Mouse (Mus musculus) limb, embryonic 11.5 days (tissue): Measurements from ENCODE around the gene Gsta2. TPM values are rescaled to one million over a fixed set of nuclear protein-coding genes. Genes with fewer than 3 reads are reported as not detected.
"Not testable (repeated sequence)": the region's sequence is repeated elsewhere in the genome, so short reads cannot be mapped to it uniquely, and the experiment has no call there.

Experiments
- ATAC-seq: fragments of 200-750 bp; cut with Nextera tagmentation; 2 replicates; pipeline ENCODE4 v1.8.0; 2017; ENCODE audit warnings: low read depth; ENCODE audit not compliant: insufficient number of reproducible peaks, low FRiP score, low TSS enrichment
- DNase-seq: peaks from one replicate; pipeline ENCODE4 v3.0.0-alpha.2; 2015; ENCODE audit warnings: low spot score
- H3K27ac ChIP-seq: fragments of 300-500 bp; sonication (generic); replicated peaks from 2 replicates; pipeline ENCODE4 v1.5.1; 2014; ENCODE audit warnings: low read depth, mild to moderate bottlenecking, low read length
- H3K27me3 ChIP-seq: fragments of 300-500 bp; sonication (generic); 2 replicates; pipeline ENCODE4 v1.6.1; 2014; ENCODE audit warnings: mild to moderate bottlenecking, low read length, mixed read lengths; ENCODE audit not compliant: control insufficient read depth, insufficient read depth
- H3K36me3 ChIP-seq: fragments of 300-500 bp; sonication (generic); 2 replicates; pipeline ENCODE4 v1.6.1; 2014; ENCODE audit warnings: mild to moderate bottlenecking, low read length, moderate library complexity, mixed read lengths; ENCODE audit not compliant: control insufficient read depth, insufficient read depth
- H3K4me1 ChIP-seq: fragments of 300-500 bp; sonication (generic); 2 replicates; pipeline ENCODE4 v1.6.1; 2014; ENCODE audit warnings: low read length, mixed read lengths; ENCODE audit not compliant: control insufficient read depth, insufficient read depth
- H3K4me2 ChIP-seq: fragments of 300-500 bp; sonication (generic); 2 replicates; pipeline ENCODE4 v1.6.1; 2014; ENCODE audit warnings: low read depth, mild to moderate bottlenecking, moderate library complexity; ENCODE audit not compliant: severe bottlenecking
- H3K4me3 ChIP-seq: fragments of 300-500 bp; sonication (generic); 2 replicates; pipeline ENCODE4 v1.5.1; 2014; ENCODE audit warnings: low read depth, low read length
- H3K9ac ChIP-seq: fragments of 300-500 bp; sonication (generic); 2 replicates; pipeline ENCODE4 v1.6.1; 2014; ENCODE audit warnings: mild to moderate bottlenecking, low read length
- H3K9me3 ChIP-seq: fragments of 300-500 bp; sonication (generic); 2 replicates; pipeline ENCODE4 v1.6.1; 2016; ENCODE audit warnings: low read length; ENCODE audit not compliant: control insufficient read depth
- WGBS: fragments of 180-500 bp; shearing (Covaris S2); extraction: QIAGEN DNeasy Blood & Tissue Kit; methylation state at CpG from one replicate; pipeline ENCODE4 v1.1.7; 2014; 5-methylcytosine and 5-hydroxymethylcytosine counted together
- polyA plus RNA-seq: library from polyadenylated mRNA; unstranded; fragments of >200 nt; fragmentation: Nextera tagmentation; extraction: Ambion mirVana; gene quantifications from 2 replicates; pipeline ENCODE4 v1.2.1, GENCODE M21; 2014

Gene Gsta2
- polyA plus RNA-seq, 1 experiment from 2014 or later = not detected

DNA sequence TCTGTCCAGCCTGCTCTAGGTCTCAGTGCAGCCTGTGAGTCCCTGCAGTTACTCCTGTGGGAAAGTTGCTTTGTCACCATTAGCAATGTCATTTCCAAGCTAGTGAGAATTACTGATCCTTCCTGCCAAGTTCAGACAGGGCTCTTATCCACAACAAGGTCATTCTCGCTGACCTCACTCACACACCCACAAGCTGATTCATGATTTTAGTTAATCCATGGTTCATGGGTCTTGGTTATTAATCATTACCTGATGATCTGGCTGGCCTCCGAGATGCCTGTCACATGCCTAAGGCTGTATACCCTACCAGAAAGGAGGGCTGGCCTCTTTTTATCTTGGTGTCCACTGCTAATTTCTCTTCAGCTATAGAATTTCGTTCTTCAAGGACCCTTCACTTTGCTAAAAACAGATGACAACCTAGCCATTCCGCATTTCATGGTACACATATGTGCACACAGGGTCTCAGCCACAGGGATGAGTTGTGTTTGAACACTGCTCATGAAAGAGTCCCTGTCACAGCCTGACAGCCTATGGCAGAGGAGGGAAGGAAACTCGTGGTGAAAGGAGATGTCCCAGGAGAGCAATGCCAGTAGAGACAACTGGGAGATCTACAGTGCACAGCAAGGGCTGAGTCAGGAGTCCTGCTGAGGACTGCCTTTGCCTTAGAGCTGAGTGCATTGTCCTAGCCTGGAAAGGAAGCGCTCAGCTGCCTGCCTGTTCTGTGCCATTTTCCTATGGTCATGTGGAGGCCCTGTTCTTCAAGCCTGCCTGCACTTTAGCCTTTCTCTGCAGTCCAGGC, 7.2 kb downstream of the Gsta2 start:
- not testable (repeated sequence) for H3K9ac ChIP-seq, H3K4me2 ChIP-seq, DNase-seq, H3K9me3 ChIP-seq, ATAC-seq, H3K4me1 ChIP-seq, H3K27ac ChIP-seq, H3K36me3 ChIP-seq, H3K4me3 ChIP-seq, H3K27me3 ChIP-seq
- WGBS = 69% methylated on average over 6 of the region's 6 CpGs

DNA sequence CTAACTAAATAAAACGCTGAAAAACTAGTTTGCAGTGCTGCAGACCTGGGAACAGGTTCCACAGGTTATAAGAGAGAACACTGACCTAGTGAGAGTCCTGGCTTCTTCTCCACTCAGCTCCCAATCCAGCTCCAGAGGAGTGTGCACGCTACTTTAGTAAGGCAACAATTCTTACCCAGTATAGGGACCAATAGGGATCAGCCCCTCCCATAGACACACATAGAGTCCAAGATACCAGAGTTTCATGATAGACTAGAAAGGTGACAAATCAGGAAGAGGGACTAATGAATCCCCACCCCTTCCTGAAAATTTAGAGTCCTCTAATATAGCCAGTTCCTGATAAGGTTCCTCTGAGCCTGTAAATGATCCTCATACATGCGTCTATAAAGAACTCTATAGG, 8.6 kb downstream of the Gsta2 start:
- no peak for ATAC-seq
- no peak overlapping the region for H3K9ac ChIP-seq

DNA sequence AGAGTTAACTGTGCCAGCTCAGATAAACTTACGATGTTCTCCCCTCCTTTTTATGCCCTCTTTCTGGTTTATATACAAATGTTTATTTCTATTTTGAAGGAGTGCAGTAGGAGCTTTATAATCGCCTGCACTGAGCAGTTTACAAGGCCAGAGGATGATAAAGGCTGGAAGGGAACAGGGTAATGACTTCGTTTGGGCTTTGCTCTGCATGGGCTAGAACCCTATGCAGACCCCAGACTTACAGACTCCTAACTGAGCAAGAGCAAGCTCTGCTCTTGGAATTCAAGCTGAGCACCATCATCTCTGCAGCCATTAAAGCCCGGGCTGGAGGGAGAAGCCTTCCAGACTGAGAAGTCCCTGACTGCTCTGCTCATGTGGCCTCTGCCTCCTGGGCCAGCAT, 10.4 kb downstream of the Gsta2 start:
- DNase-seq, H3K4me3 ChIP-seq, H3K4me2 ChIP-seq, H3K4me1 ChIP-seq, ATAC-seq, H3K9me3 ChIP-seq, H3K27me3 ChIP-seq, H3K36me3 ChIP-seq, H3K27ac ChIP-seq, H3K9ac ChIP-seq: not testable (repeated sequence)
- 44% methylated on average over 3 of the region's 4 CpGs for WGBS

More for the DNA sequence above, 8.6 kb downstream of the Gsta2 start:
- no peak overlapping the region for H3K27ac ChIP-seq
- 62% methylated on average over 3 of the region's 3 CpGs for WGBS
- no peak overlapping the region for H3K4me3 ChIP-seq
- DNase-seq = no peak
- H3K36me3 ChIP-seq = no peaks in the 10 kb centered on the region
- H3K27me3 ChIP-seq = no peaks in the 10 kb centered on the region
- H3K4me1 ChIP-seq = no peaks in the 10 kb centered on the region
- no peak overlapping the region for H3K4me2 ChIP-seq
- no peaks in the 10 kb centered on the region for H3K9me3 ChIP-seq

DNA sequence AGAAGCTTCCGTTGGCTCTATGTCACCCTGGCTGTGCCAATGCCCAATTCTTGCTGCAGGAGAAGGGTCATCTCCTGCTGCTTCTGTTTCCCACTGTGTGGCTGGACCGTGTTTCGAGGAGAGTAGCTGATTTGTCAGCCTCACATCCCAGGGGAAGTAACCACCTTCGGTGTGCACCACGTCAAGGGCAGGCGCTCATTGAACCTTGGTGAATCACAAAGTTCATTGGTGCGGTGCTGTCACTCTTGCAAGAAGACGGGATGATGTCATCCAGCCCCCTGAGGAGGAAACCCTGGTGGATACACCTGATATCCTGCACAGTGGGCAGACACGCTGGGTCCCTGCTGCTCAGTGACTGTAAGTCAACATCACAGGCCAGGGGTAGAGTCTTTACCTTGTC, 12.5 kb downstream of the Gsta2 start:
- H3K27ac ChIP-seq, H3K9ac ChIP-seq: not testable (repeated sequence)

DNA sequence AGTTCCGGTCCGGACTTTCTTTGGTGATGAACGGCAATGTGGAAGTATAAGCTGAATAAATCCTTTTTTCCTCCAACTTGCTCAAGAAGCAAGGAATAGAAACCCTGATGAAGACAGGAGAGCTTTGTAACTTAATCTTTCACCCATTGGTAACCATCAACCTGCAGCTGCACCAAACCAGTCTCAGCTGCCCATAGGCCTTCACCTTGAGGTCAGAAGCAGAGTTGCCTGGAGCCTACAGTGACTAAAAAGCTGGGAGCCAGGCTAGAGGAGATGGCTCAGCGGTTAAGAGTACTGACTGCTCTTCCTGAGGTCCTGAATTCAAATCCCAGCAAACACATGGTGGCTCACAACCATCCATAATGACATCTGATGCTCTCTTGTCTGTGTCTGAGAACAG, 13.1 kb downstream of the Gsta2 start:
- not testable (repeated sequence) for H3K4me3 ChIP-seq, H3K9ac ChIP-seq, H3K9me3 ChIP-seq, H3K36me3 ChIP-seq, H3K27me3 ChIP-seq, H3K27ac ChIP-seq, ATAC-seq, H3K4me1 ChIP-seq, DNase-seq, H3K4me2 ChIP-seq
- WGBS = 85% methylated on average over 4 of the region's 4 CpGs

More for the DNA sequence above, 12.5 kb downstream of the Gsta2 start:
- H3K36me3 ChIP-seq, DNase-seq, H3K4me3 ChIP-seq, H3K4me1 ChIP-seq, H3K27me3 ChIP-seq, H3K9me3 ChIP-seq, H3K4me2 ChIP-seq, ATAC-seq: not testable (repeated sequence)
- WGBS = 92% methylated on average over 9 of the region's 9 CpGs

DNA sequence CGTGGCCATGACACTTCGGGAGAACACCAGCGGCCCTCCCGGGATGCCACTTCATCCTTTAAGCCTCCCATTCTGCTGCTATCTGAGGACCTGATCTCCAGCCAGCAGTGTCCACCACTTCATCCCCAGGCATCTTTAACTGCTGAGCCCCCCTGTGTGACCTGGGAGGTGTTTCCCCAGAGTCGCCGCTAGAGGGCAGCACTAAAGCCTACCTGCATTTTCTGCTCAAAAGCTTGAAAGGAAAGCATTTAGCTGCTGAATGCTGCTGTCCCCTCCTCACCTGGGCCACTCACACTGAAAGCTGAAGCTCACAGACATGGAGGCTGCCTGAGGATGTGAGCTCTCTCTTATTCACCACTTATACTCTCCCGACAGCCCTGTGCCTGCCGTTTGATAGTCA, 15.3 kb downstream of the Gsta2 start:
- not testable (repeated sequence) for H3K9ac ChIP-seq, H3K36me3 ChIP-seq, H3K4me3 ChIP-seq, H3K4me1 ChIP-seq, H3K4me2 ChIP-seq, H3K9me3 ChIP-seq, H3K27ac ChIP-seq, H3K27me3 ChIP-seq
- WGBS = 17% methylated on average over 8 of the region's 8 CpGs
- ATAC-seq (0 out of 2 replicates have a peak, but pooled peaks have one; percentile 17), DNase-seq (peak; percentile 80)

DNA sequence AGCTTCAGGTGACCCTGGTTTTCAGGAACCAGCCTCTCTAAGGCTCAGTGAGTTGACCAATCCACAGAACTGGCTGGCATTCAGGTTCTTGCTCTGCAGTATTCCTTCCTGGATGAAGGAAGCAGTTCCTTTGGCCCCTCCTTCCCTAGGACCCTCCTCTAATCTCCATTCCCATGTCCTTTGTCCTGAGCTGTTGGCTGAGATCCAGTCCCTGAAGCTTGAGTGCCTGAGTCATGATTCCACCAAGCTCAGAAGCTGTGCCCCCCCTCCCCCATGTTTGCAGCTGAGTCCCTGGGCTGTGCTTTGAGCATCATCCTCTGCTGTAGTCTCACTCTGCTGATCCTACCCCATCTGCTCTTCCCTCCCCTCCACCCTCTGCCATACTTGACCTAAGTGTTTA, 18.5 kb downstream of the Gsta2 start:
- H3K27me3 ChIP-seq, H3K9me3 ChIP-seq, ATAC-seq, H3K27ac ChIP-seq, DNase-seq, H3K36me3 ChIP-seq, H3K4me3 ChIP-seq, H3K4me2 ChIP-seq, H3K9ac ChIP-seq, H3K4me1 ChIP-seq: not testable (repeated sequence)

DNA sequence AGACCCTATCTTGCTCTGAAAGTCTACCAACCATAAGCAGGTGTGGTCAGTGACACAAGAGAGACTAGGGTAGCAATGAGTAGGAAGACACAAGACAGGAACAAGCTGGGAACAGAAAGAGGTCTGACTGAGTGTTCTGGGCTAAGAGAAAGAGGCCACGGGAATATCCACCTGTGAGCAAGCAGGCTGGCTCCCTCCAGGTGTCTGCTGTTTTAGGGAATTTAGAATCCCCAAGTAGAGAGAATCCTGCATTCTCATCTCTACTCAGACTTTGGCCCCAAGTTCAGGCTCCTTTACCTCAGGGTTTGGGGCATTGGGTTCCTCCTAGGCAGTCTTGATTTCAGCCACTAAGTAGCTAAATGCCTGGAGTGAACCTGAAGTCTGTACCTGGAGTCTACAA, 28.3 kb downstream of the Gsta2 start, which contains the start of gene Omt2b:
Gene Omt2b (plus strand): TSS at position 301 of the 400 bp plus-strand sequence.
- WGBS = 91% methylated on average over 1 of the region's 1 CpGs
- not testable (repeated sequence) for H3K36me3 ChIP-seq, H3K4me3 ChIP-seq, H3K27me3 ChIP-seq, ATAC-seq, H3K27ac ChIP-seq, H3K4me1 ChIP-seq, H3K9ac ChIP-seq, DNase-seq, H3K4me2 ChIP-seq, H3K9me3 ChIP-seq

DNA sequence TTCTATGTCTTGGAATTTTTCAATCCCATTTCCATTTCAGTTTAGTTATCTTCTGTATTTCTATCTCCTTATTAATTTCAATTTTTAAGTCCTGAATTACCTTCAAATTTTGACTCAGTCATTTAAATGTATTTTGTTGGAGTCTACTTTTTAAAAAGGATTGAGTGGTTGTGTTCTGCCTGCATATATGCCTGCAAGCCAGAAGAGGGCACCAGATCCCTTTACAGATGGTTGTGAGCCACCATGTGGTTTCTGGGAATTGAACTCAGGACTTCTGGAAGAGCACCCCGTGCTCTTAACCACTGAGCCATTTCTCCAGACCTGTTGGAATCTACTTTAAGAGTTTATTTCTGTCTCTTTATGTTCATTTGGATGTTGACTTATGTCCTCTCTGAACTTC, 36.1 kb downstream of the Gsta2 start:
- no peak overlapping the region for H3K27ac ChIP-seq
- H3K9me3 ChIP-seq = no peaks in the 10 kb centered on the region
- H3K4me1 ChIP-seq = no peaks in the 10 kb centered on the region
- H3K4me3 ChIP-seq = no peak overlapping the region
- H3K36me3 ChIP-seq = no peaks in the 10 kb centered on the region
- H3K27me3 ChIP-seq = no peaks in the 10 kb centered on the region
- ATAC-seq = no peak
- 22% methylated on average over 1 of the region's 1 CpGs for WGBS
- peak; percentile 24 for DNase-seq
- no peak overlapping the region for H3K4me2 ChIP-seq
- no peak overlapping the region for H3K9ac ChIP-seq
